Mouse (Mus musculus) testis, adult 2 months (tissue): ENCODE results near the gene Trim26. TPM values are rescaled to one million over a fixed set of nuclear protein-coding genes. Genes with fewer than 3 reads are reported as not detected.
"Not testable (repeated sequence)": the region's sequence is repeated elsewhere in the genome, so short reads cannot be mapped to it uniquely, and the experiment has no call there.

Source experiments
- H3K27ac ChIP-seq: fragments of 200-500 bp; 2 replicates; pipeline ENCODE4 v1.5.1; 2012; ENCODE audit warnings: low read depth, low read length; ENCODE audit not compliant: control insufficient read depth, insufficient read depth
- H3K27me3 ChIP-seq: fragments of 200-500 bp; 2 replicates; pipeline ENCODE4 v1.6.1; 2012; ENCODE audit warnings: mild to moderate bottlenecking, low read length, moderate library complexity; ENCODE audit not compliant: control insufficient read depth, insufficient read depth
- H3K36me3 ChIP-seq: fragments of 200-500 bp; 2 replicates; pipeline ENCODE4 v1.6.1; 2012; ENCODE audit warnings: mild to moderate bottlenecking, low read length; ENCODE audit not compliant: control insufficient read depth, insufficient read depth
- H3K4me1 ChIP-seq: fragments of 200-500 bp; 2 replicates; pipeline ENCODE4 v1.6.1; 2012; ENCODE audit warnings: low read length; ENCODE audit not compliant: control insufficient read depth, insufficient read depth
- H3K4me3 ChIP-seq: fragments of 200-500 bp; 2 replicates; pipeline ENCODE4 v1.5.1; 2012; ENCODE audit warnings: low read depth, mild to moderate bottlenecking, low read length, moderate library complexity, mixed read lengths; ENCODE audit not compliant: control insufficient read depth
- CTCF ChIP-seq: fragments of 200-500 bp; IDR thresholded peaks from 2 replicates; pipeline ENCODE4 v1.5.1; 2012; ENCODE audit warnings: low read depth, mild to moderate bottlenecking, inconsistent platforms, low read length, moderate library complexity; ENCODE audit not compliant: control insufficient read depth, insufficient read depth, insufficient replicate concordance
- POLR2A ChIP-seq: fragments of 200-500 bp; IDR thresholded peaks from 2 replicates; pipeline ENCODE4 v1.6.1; 2012; ENCODE audit warnings: low read depth, mild to moderate bottlenecking, inconsistent platforms, low read length, moderate library complexity; ENCODE audit not compliant: control insufficient read depth
- polyA plus RNA-seq: library from polyadenylated mRNA; depleted of rRNA; stranded (reverse); fragments of >200 nt; gene quantifications from 2 replicates; pipeline ENCODE4 v1.2.3, GENCODE M21; 2012; rRNA removed

Trim26 gene
- 18.5 and 22.0 TPM in 2 replicates for polyA plus RNA-seq

DNA sequence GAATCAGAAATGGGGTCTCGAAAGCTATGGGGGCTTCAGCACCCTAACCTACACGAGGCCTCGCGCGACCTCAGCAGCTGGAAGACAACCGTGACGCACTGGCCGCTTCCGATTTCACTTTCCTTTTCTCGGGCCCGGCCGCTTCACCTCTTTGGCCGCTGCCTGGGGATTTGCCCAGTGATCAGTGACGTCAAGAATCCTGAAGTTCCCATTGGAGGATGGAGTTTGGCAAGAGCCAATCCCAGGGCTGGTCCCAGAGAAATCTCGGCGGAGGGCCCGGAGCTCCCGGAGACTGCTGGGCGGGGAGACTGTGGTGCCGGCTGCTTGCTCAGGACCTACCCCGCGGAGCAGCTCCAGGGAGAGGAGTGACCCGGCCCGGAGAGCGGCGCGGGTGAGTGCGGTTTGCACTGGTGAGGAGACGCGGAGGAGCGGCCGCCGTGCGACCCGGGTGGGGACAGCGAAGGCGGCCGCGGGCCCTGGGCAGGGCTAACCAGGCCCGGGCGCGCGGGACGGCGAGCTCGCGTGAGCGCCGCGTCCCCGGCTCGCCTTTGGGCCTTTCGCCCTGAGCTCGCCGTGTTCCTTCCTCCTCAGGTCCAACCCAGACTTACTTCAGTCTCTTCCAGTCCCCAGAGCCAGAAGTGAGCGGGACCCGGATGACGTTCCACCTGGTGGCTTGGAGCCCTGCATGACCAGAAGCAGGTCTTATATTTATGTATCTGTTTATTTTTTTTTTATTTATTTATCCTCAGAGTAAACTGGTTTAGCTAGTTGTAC is at the start of gene Trim26:
Gene Trim26, plus strand, starts transcription at position 261 of the 774 bp plus-strand sequence.
- TF ChIP-seq POLR2A (peak; percentile 81), CTCF (no peak)
- H3K27me3 ChIP-seq: no peaks in the 10 kb centered on the region
- H3K36me3 ChIP-seq: no peaks in the 10 kb centered on the region
- H3K4me3 ChIP-seq: peak within 1 kb of the TSS; percentile 94
- H3K27ac ChIP-seq: peak within 1 kb of the TSS; percentile 82
- H3K4me1 ChIP-seq: peaks cover 6% of the 10 kb centered on the region

DNA sequence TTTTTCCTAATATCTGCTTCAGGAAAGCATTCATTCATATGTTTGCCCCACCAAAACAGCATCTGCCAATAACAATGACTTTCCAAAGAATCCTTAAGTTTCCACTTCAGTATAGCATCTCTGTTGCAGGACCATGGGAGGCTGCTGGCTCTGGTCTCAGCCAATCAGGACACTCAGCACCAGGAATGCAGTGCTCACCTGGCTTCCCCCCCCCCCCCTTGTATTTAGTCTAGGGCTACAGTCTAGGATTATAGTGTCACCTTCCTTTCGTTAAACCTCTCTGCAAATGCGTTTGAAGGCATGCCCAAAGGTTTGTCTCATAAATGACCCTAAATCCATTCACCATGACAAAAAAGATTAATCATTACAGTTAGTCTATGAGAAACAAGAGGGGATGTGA is 48.6 kb upstream of the Trim26 start:
- H3K4me1 ChIP-seq: no peaks in the 10 kb centered on the region
- no peak overlapping the region for H3K4me3 ChIP-seq
- no peaks in the 10 kb centered on the region for H3K36me3 ChIP-seq
- H3K27me3 ChIP-seq: no peaks in the 10 kb centered on the region
- H3K27ac ChIP-seq: no peak overlapping the region
- no peak for TF ChIP-seq CTCF
- TF ChIP-seq POLR2A: no peak

DNA sequence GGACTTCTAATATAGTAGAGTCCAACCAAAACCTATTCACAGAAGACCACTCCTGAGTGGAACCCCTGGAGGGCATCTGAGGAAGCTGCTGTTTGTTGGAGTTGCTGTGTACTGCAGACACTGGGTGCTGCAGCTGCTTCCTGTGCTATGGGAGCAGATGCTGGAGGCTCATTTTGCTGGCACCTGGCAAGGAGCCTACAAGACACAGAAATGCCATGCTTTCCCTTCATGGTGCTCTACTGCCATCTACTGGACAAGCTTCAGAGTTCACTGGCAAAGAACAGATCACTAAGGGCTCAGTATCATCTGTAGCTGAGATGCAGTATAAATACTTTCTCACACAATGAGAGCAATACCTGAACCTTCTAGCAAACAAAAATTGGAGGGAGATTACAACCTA is 48.1 kb upstream of the Trim26 start:
- H3K36me3 ChIP-seq, H3K4me3 ChIP-seq, H3K27me3 ChIP-seq, H3K27ac ChIP-seq, H3K4me1 ChIP-seq: not testable (repeated sequence)
- peak; percentile 12; the same call in 1 of the 2 replicates for TF ChIP-seq CTCF

DNA sequence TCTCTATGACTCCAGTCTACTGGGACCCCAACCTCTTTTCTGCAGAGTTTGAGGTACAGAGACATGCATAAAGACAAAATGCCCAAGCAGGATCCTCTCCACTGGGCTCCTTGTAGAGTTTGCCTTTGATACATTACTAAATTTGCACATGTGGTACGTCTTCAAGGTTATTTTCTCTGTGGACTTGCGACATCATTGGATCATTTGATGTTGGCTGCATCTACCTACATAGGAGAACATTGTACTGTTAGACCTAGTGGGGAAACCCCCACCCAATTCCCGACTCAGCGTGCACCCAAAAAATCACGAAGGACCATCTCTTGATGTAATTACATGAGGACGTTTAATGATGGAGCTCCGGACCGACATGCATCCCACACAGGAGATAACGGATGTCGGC is 37.4 kb upstream of the Trim26 start:
- Histone ChIP-seq H3K4me1 (no peaks in the 10 kb centered on the region), H3K36me3 (no peaks in the 10 kb centered on the region), H3K27ac (no peak overlapping the region), H3K27me3 (no peaks in the 10 kb centered on the region), H3K4me3 (no peak overlapping the region)
- TF ChIP-seq POLR2A (no peak), CTCF (no peak)

DNA sequence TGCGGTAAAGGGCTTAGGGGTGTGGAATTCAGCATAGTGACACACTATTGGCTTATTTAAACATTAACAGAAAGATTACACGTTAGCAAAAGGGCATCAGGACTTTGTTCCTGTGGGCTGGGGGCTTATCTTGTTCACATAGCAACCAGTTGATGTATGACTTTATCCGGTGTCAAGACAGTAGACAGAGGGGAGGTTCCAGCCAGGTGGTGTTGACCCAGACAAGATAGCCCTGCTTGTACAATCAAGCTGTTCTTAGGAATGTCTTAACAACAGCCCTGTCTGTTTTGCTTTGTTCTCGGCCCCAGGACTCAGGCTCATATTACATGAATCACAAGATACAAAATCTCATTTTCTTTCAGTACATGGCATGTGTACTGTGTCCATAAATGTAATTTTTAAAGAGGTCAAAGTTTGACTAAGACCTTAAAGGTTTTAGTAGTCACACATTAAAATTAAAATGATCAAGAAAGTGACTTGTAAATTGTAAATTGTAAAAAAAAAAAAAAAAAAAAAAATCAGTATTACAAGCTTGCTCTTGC is 36.9 kb upstream of the Trim26 start:
- not testable (repeated sequence) for H3K36me3 ChIP-seq, H3K4me3 ChIP-seq, H3K4me1 ChIP-seq, H3K27me3 ChIP-seq, H3K27ac ChIP-seq

DNA sequence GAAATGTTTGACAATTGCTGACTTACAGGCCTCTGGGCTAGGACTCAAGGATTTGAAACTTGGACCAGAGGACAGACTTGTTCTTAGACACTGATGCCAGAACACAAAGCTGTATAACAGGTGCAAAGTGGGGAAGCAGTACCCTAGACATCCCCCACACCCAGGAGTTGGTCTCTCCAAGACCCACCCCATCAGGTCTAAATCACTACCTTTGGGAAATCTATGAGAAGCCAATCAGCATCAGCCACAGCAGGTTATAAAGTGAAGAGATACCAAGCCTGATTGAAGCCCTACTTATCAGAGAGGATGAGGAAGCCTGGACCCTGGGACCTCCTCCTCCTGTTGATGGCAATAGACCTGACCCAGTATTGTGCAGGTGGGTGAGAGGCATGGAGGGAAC is 25.1 kb upstream of the Trim26 start, which contains the start of gene H2-M10.6:
Gene H2-M10.6, plus strand, starts transcription at position 301 of the 400 bp plus-strand sequence.
- Histone ChIP-seq H3K36me3 (no peaks in the 10 kb centered on the region), H3K4me1 (no peaks in the 10 kb centered on the region), H3K27ac (no peak within 1 kb of the TSS), H3K27me3 (no peaks in the 10 kb centered on the region), H3K4me3 (no peak within 1 kb of the TSS)
- TF ChIP-seq POLR2A (no peak), CTCF (no peak)

DNA sequence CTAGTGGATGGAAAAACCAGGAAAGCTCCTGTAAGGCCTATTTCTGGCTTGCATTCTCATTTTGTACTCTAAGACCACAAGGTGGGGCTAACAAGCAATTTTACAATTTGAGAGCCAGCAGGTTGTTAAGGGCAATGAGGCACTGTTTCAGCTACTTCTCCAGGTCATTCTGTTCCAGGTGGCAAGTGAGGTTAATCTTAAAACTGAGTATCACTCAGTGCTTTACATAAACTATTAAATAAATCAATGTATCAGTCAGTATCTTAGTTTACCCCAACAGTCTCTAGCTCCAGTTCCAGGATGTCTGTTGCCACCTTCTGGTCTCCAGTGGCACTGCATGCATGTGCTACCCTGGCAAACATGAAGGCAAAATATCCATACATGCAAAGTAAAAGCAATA is 12.9 kb upstream of the Trim26 start:
- Histone ChIP-seq H3K27me3 (no peaks in the 10 kb centered on the region), H3K27ac (no peak overlapping the region), H3K4me3 (no peak overlapping the region), H3K4me1 (no peaks in the 10 kb centered on the region), H3K36me3 (no peaks in the 10 kb centered on the region)
- TF ChIP-seq POLR2A (no peak), CTCF (peak; percentile 36; the same call in 1 of the 2 replicates)

DNA sequence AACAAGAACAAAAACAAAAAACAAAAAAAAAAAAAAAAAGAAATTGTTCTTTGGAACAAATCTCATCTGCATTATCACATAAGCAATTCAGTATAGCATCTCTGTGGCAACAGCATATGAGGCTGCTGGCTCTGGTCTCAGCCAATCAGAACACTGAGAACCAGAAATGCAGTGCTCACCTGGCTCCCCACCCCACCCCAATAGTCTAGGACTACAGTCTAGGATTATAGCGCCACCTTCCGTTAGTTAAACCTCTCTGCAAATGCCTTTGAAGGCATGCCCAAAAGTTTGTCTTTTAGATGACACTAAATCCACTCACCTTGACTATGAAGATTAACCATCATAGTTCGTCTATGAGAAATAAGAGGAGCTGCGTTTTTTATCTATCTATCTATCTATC is 11.4 kb upstream of the Trim26 start:
- TF ChIP-seq CTCF: no peak
- Histone ChIP-seq H3K27ac (no peak overlapping the region), H3K27me3 (no peaks in the 10 kb centered on the region), H3K4me1 (no peaks in the 10 kb centered on the region), H3K36me3 (no peaks in the 10 kb centered on the region), H3K4me3 (no peak overlapping the region)
